Mouse (Mus musculus) adipocyte (in vitro differentiated cells): ENCODE measurements around the gene Lrrc75b.

Source experiments
- DNase-seq: peaks from one replicate; pipeline ENCODE4 v3.0.0-alpha.2; 2016; ENCODE audit warnings: low spot score

The Lrrc75b gene

DNA sequence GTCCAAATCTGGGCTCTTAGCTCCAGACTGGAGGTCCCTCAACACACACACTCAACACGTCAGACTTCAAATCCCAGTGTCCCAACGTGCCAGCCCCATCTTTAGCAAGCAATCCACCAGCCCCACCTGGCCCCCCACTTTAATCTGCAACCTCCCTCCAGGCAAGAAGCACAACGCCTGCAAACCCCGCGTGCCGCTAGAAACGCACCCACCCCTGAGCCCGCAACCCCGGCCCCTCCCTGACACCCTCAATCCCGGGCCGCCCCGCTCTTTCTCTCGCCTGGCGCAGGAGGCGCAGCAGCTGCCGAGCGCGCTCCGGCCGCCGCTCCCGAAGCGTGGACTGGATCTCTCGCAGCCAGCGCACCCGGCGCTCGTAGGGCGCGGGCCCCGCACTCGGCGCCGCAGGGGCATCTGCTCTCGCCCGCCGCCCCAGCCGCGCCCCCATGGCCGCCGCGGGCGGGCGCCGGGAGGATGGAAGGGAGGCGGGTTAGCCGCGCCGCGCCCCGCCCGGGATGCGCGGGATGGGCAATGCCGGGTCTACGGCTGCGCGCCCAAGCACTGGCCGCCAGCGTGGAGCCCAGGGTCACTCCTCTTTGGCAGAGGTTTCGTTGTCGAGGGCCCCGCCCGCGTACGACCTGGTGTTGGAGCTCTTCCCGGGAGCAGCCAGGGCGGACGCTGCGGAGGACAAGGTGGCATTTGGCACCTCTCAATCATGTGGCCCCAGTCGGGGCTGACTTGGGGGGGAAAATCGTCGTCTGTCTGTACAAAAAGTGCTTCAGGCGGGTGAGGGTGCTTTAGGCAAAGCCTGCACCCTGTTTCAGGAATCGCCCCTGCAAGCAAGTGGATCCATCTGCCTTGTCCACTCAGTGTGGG lies at the start of gene Lrrc75b:
Lrrc75b (minus strand) TSS at position 655 of the 873 bp plus-strand sequence.
- DNase-seq = no peak

DNA sequence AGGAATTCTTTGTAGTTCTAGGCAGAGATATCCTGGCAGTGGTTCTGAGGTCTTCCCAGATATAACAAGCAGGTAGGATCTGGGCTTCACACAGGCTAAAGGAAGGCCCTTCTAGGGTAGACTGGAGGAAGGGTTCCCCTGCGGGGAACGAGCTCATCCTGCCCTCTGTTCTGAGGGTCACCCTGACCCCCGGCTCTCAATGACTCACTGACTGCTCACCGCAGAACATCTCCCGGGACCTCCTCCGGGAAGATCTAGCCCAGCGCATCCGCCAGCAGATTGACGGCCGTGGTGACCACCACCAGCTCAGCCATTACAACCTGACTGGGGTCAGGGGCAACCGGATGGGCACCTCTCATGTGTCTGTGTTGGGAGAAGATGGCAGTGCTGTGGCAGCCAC lies 48.8 kb upstream of the Lrrc75b start:
- no peak for DNase-seq

DNA sequence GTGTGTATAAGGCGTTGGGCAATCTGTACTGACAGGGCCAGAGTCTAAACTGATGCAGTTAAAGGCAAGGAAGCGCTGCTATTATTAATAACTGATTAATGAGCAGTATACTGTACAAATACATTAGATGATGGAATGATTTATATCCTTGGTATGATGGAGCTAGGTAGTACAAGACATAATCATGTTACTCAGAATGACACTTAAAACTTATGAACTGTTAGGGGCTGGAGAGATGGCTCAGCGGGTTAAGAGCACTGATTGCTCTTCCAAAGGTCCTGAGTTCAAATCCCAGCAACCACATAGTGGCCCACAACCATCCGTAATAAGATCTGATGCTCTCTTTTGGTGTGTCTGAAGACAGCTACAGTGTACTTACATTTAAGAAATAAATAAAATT lies 47.1 kb upstream of the Lrrc75b start:
- DNase-seq = no peak

DNA sequence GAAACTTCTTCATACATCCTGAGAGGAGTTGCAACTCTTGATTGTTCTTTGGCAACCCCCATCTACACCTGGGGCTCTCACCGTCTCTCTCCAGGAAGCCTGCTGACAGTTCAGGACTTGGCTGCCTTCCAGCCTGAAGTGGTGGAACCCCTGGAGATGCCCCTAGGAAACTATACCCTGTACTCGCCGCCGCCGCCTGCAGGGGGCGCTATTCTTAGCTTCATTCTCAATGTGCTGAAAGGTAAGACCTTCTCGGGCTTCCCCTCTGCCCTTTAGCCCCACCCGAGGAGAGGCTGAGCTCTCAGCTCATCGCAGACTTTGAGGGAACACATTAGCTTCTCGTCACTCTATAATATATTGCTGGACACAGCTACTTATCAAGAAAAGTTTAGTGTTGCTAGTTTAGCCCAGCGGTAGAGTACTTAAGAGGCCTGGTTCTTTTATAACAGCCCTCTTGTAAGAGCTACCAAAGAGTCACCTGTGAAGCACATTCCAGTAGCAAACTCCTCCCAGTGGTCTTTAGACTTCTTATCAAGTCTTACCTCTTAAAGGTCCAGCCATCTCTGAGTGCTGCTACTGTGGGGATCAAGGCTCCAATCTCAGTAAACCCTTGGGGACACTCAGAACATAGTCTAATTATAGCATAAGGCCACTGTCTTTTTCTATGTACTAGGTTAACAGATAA lies 45.2 kb upstream of the Lrrc75b start:
- no peak for DNase-seq

DNA sequence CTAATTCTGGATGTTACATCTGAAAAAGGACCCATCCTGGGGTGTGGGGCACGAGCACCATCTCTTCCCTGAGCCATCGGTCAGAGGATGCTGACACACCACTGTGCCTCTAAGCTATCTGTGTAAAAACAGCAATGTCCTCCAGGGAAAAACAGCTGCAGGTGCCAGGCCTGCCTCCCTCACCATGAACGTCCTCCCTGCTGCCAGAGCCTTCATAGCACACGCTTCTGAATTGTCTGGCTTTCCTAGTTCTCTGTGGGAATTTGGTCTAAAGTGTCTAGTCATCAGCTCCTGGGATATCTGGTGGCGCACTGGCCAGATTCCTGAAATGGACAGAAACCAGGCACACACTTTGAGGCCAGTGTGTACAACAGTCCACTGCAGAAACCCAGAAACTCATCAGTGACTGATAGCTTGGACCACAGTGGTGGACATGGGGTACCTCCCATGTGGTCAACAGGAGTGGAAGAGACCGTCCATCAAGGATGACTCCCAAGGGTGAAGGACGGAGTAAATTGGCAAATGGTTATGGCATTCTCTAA lies 40.1 kb upstream of the Lrrc75b start:
- DNase-seq = no peak

DNA sequence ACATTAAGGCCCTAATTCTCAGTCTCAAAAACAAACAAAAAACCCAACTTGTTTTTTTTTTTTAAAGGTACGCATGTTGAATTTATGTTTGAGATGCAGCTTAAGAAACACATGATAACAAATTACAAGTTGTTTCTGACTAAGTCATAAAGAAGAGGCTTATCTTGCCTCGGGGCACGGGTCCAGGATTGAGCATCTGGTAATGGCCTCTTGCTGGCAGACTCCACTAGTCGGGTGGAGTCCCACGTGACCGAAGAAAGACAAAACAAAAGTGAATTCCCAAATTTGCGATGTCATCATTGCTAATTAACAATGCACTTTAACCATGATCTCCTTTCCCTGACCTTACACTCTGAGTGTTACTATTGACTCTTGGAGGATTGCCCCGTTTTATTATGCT lies 35.9 kb upstream of the Lrrc75b start:
- DNase-seq = peak; percentile 77

DNA sequence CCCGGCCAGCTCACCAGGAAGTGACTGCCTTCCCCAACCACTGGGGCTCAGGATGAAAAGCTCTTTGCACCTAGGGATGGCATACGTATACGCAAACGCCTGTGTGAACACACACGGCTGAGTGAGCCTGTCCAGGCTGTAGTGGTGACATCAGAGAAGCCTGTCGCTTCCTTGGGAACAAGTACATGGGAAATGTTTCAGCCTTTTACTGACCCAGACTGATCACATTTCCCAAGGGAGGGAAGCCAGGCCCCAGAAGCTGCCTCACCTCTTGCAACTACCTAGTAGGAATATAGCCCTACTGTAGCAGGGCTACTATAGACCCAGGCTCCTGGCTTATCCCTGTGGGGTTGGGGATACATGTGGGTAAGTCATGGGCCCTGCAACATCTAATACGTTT lies 32.5 kb upstream of the Lrrc75b start:
- no peak for DNase-seq

DNA sequence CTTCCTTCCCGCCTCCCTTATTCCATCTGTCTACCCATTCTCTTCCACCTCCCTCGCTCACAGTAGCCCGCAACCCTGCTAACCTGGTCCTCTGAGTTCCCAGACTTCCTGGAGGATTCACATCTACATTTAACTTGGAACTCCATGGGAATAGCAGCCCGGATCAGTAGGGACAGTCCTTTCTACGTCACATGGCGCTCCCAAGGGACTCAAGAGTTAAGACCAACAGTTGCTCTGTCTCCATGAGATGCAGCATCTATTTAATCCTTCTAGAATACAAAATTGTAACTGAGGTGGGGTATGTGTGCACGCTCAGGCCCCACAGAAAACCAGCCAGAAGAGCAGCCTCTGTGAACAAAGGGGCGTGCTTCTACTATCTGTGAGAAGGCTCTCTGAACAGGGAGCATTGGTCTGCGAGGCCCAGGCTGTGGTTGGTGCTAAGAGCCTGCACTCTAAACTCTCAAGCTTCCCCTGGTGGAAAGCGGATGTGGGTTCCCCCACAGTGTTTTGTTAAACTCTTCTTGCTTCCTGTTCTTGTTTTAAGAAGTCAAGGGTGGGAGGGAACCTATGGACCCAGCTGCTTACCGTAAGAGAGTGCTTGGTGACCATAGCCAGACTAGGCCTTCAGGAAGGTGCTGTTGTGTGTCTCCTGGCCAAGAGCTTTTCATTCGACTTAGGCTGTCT lies 31.2 kb upstream of the Lrrc75b start:
- no peak for DNase-seq

DNA sequence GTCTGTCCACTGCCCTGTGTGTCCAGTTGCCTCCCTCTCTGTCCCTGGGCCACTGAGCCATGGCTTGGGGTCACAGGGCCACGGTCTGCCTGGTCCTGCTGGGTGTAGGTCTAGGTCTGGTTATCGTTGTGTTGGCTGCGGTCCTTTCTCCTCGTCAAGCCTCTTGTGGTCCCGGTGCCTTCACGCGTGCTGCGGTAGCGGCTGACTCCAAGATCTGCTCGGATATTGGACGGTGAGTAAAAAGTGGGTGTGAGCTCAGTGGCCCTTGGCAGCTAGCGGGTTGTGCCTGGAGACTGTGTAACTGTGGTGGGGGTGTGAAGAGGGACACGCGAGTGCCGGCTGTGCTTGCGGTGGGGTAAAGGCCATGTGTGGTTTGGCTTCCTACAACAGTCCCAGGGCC lies 29.5 kb upstream of the Lrrc75b start:
- peak; percentile 66 for DNase-seq

DNA sequence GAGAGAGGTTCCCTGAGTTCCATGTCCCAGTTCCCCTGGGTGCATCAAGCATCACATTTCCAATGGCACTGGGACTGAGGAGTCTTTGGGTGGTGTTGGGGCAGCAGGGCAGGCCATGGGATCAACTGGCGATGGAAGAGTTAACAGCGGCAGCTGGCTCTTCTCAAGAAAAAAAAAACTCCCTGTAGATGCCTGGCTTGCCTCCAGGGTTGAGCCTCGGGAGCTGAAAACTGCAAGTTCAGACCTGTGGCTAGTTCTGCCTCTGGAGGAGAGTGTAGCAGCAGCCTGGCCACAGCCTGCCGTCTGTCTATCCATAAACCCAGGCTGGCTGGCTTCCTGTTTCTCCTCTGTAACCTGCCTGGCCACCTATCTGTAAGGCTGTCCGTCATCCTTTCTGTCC lies 29.0 kb upstream of the Lrrc75b start, which contains the start of gene Ggt5:
Ggt5 (plus strand) TSS at position 212 of the 400 bp plus-strand sequence.
- DNase-seq = peak; percentile 88

DNA sequence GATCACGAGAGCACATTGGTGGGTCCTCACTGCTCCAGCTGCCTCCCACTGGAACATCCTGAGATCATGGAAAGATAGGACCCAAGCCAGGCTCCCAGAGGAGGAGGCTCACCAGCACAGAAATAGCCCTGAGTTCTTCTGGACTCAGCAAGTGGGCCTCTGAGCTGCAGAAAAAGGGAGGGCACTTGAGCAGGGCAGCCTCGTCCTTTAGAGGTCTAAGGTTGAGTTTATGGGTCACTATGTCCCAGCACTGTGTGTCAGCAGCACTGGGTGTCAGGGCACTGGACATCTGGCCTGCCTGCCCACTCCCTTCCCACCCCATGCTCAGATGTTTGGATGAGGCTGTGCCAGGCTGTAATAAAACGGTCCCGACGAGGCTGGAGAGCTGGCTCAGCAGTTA lies 28.2 kb upstream of the Lrrc75b start:
- DNase-seq = peak; percentile 58

DNA sequence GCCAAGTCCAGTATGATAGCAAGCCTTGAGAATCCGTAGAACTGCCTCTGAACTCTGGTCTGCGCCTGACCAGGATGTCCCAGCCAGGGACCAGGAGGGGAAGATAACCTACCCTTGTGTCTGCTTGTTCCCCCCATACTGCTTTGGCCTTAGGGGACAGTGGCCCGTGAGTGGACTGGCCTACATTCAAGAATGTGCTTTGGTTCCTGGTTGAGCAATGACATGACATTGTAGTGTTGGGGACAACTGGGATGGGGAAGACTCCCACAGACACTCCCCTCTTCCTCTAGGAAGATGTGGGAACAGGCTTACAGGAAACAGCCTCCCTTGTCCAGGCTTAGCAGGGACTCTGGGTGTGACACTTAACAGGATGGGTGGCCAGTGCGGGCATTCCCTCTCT lies 27.7 kb upstream of the Lrrc75b start:
- no peak for DNase-seq

DNA sequence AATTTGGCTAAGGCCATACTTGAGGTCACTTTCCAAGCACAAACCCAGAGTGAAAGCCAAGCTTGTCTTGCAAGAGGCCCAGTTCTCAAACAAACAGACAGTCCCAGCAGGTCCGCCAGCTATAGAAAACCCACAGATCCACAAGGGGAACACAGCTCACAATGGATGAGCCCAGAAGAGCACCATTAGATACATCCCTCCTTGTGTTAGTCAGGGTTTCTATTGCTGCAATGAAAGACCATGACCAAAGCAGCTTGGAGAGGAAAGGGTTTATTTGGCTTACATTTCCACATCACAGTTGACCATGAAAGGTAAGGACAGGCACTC lies 26.4 kb upstream of the Lrrc75b start:
- no peak for DNase-seq

DNA sequence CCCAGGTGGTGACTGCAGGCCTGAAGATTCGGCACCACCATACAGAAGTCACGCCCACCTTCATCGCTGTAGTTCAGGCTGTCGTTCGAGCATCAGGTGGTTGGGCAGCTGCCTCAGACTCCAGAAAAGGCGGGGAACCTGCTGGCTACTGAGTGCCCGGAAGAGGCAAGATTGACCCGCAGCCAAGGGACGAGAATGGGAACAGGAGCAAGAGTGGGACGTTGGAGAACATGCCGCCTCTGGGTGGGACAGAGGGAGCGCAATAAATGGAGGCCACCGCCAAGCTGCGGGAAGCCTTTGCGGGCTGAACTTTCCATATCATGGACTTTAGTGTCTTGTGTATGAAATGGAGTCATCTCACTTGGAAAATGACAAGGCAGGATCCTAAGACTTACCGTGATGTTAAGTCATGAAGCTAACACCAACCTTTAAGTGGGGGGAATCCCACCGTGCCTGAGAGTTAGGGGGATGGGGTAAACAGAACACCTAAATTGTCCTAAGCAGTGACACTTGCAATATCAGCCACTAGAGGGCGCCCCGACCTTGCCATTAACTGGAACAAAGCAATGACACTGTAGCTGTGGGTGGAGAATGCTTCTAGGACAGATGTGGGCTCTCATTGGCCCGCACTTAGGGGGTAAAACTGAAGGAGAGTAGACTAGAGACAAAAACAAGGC lies 25.9 kb upstream of the Lrrc75b start:
- peak; percentile 90 for DNase-seq

DNA sequence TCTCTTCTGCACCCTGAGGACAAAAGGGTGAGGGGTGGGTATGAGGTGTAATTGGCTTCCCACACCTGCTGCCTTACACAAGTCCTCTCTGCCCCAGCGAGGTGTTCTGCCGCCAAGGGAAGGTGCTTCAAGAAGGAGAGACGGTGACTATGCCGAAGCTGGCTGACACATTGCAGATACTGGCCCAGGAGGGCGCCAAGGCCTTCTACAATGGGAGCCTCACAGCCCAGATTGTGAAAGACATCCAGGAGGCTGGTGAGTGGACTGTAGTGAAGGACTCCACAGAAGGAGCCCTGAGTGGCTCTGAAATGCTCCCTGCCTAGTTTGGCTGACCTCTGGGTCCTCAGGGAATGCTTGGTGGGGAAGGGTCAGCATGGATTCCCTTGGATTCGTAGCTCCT lies 19.0 kb upstream of the Lrrc75b start:
- DNase-seq = no peak

DNA sequence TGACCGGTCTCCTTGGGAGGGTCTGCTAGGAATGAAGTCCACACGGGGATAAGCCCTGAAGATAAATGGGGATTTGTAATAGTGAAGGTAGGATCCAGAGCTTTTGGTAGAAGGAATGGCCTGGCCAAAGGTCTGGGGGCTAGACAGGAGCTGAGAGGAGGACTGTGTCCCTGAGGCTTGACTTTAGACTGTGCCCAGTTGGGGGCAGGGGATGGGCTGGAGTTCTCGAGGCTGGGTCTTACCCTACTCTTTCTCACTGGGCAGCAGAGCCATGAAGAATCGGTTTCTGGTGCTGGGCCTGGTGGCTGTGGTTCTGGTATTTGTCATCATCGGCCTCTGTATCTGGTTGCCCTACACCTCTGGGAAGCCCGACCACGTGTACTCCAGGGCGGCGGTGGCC lies 13.8 kb upstream of the Lrrc75b start:
- no peak for DNase-seq

DNA sequence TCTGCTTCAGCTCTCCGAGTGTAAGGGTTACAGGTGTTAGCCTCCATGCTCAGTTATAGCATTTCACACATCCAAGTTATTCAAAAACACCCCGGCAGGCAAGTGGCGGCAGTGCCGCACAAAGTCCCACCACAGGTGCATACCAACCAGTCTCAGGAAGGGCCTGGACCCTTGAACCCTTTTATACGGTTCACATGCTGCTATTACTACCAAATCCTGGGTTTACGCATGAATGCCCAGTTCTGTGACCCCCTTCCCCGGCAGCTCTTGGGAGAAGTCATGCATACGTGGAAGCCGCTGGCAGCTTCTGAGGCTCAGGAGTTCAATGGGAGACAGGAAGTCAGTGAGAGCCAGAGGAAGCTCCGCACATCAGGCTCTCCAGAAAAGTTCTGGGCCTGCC lies 13.1 kb upstream of the Lrrc75b start:
- DNase-seq = no peak

DNA sequence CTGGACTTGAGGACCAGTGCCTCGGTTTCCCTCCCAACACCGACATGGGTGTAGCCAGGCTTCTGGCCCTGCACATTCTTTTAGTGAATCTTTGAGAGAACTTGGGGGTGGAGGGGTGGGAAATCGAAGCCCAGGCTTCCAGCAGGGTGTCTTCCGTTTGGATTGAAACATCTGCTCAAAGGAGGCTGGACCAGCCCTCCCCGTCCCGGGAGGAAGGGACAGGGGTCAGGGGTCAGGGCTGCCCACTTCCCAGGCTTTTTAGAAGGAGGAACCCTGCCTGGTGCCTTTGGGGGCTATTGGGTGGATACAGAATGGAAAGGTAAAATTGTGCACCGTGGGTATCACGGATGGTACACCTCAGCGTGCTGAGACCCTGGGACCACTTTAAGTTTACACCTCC lies 11.8 kb upstream of the Lrrc75b start:
- DNase-seq = no peak

DNA sequence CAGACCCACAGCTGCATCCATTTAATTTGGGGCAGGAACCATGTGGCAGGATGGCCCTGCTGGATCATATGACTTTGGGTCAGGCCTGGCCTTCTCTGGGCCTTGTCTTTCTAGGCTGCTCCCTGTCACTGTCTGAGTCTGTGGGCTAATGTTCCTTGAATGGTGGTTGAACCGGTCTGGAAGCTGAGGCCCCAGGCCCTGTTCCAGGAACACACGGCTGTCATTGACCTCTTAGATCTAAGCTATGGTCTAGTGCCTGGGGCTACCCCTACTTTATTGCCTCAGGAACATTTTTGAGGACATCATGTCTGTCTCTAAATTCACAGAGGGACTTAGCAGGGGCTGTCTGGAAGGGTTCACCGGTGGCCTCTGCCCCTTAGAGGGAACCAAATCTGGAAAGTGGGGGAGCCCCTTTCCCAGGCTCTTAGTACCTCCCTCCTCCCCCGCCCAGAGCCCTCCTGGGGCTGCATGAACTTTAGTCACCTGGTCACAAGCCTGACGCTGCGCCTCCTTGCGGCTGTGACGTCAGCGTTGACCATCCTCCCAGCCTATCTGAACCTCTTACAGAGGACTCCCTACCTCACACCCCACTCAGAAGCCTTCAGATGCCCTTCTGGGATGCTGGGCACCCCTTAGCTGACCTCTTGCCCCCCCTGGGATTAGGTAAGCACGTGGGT lies 11.0 kb upstream of the Lrrc75b start:
- no peak for DNase-seq

DNA sequence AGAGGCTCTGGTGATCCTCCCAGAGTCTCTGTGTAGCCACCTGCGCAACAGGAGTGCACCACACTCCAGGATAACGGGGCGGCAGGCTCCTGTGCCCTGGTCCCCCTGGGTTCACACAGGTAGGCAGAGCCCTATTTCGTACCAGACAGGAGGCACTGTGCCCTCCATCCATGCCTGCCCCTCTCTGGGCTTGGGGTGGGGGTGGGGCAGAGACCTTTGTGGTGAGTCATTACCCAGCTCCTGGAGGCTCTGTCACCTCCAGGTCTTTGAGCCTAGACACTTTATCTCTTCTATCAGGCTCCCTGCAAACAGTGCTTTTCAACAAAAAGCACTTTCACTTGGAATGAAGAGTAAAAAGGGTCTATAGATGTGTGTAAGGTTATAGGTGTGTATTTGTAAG lies 8.7 kb upstream of the Lrrc75b start:
- no peak for DNase-seq

DNA sequence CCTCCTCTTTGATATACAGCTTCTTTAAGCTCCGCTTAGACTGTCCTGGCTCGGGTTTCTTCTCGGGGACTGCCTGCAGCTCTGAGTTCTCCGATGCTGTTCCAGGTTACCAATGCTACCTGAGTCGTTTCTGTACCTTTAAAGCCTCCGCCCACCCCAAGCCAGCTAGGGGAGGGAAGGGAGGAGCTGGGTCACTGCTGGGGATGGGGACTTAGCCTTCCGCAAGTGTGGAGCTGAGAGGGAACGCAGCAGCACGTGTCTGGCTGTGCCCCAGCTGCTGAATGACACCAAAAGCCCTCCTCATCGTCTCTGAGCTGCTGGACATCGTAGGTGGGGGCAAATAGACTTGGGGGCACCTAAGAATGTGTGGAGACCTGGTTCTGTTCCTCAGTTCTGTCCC lies 8.3 kb upstream of the Lrrc75b start:
- no peak for DNase-seq

DNA sequence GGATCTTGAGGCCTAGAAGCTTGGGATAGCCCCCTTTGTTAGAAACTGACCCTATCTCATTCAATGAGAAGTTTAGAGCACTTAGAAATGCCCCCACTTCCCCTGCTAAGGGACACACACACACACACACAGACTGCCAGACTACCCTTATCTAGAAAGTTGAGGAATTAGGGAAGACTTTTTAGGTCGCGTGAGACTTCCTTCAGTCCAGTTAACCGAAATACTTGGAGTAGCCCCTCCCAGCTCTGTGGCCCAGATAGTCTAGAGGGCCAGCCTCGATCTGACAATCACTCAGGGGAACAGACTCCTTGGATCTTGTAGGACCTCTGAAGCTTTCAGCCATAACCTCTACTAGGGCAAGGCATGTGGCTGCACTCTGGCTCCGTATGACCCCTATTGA lies 7.9 kb upstream of the Lrrc75b start:
- no peak for DNase-seq
